Mouse (Mus musculus) heart, postnatal 14 days (tissue): Measurements from ENCODE around the gene Akr7a5. TPM values are rescaled to one million over a fixed set of nuclear protein-coding genes. Genes with fewer than 3 reads are reported as not detected.

Experiments used
- DNase-seq, 2 experiments: peaks; one replicate each; pipeline ENCODE4 v3.0.0; 2021 to 2022
- intact Hi-C: fragments of 180-260 bp; cut with DNase I; formaldehyde crosslinking; loops from one replicate; pipeline ENCODE4 v1.15.1; 2025
- total RNA-seq, 2 experiments: library from RNA; stranded (reverse); gene quantifications; 2 replicates each; pipeline ENCODE4 v1.2.3; 2021

The Akr7a5 gene
- total RNA-seq, 2 experiments from 2014 or later, result 35.6 to 39.4 TPM

DNA sequence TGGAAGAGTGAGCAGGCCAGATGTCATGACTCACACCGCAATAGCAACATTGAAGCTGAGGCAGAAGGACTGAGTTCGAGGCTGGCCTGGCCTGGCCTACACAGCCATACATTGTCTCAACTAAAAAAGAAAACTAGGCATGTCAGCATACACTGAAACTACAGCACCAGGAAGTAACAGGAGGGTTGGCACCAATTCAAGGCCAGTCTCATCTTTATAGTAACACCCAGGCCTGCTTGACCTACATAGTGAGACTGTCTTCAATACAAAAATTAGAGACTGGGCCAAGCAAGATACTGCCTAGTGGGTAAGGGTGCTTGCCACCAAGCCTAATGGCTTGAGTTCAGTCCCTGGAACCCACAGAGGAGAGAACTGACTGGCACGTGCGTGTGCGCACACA is 18.5 kb upstream of the Akr7a5 start:
- DNase-seq, result no peak

DNA sequence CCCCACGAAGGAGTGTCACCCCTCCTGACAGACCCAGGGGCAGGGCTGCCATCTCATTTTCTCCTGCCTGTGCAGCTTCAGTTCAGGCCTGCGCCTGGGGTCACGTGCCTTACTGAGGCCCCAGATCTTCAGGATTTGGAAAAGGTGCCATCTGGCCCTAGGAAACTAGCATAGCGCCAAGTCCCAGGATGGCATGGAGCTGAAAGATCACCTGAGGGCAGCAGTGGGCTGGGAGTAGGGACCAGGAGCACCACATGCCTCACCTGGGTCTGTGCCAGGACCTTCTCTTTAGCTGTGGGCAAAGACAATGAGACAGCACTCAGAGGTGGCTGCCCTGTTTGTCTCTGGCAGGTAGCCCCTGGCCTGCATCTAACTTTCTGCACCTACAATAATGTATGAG is 13.0 kb upstream of the Akr7a5 start:
- DNase-seq, result peak; percentile 62 to 79
- intact Hi-C loops, result no loop called here

More for the DNA sequence above, 18.5 kb upstream of the Akr7a5 start:
- intact Hi-C loops, result no loop called here

DNA sequence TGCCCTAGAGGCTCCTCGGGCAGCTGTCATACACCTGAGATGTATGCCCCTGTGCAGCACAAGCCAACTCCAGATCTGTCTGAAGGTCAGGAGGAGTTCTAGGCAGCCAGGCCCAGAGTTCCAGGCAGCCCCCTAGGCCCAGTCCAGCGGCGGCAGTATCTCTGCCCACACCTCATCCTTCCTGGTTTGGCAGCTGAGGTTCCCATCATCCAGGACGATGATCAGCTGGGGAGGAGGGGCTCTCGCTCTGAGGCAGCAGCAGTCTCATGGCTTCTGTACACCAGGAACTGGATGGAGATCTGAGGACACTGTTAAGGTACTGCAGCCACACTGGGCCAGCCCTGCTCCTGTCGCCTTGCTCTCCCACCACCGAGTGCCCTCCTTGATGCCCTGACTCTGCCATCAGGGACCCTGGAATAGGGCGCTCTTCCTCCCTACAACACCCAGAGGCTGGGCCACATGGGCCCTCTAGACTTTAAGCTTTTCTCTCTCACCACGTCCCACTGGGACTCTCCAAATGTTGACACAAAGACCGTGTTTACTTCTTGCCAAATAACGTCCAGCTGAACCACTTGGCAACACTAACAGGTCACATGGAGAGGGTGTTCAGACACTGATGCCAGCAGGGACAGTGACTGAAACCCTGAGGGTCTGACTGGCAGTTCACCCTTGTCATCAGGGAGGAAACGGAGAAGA is 11.7 kb upstream of the Akr7a5 start:
- intact Hi-C loops, result no loop called here
- DNase-seq, result no peak

DNA sequence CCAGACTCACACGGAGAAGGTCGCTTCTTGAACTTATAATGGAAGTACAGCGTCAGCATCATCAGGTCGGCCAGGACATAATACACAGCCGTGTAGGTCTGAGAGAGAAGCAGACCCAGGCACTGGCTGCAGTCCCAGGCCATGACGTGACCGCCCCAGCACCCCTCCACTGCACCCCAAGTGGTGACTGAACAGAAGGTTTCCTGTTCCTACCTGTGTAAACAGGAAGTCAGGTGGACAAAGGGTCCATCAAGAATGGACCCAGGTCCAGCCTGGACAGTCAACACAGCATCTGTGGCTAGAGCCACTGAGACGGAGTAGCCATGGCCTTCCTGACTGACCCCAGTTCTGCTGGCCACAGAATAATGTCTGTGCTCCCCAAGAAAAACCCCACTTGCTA is 8.8 kb upstream of the Akr7a5 start:
- intact Hi-C loops, result no loop called here
- no peak for DNase-seq

DNA sequence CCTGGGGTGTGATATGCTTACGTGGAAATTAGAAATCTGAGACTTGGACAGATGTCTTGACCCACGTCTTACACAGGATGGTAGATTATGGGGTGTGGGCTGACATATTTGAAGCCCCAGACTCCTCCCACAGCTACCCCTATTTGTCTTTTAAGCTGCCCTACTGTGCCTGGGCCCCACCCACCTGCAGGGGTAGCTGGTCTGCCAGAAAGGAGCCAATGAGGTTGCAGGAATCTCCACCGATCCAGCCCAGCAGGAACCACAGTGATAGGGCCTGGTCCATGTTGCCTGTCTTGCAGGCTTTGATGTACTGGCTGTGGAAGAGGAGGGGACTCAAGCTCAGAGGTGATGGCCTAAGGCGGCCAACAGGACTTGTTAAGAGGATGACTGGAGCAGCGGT is 8.3 kb upstream of the Akr7a5 start:
- DNase-seq, result no peak
- intact Hi-C loops, result no loop called here

DNA sequence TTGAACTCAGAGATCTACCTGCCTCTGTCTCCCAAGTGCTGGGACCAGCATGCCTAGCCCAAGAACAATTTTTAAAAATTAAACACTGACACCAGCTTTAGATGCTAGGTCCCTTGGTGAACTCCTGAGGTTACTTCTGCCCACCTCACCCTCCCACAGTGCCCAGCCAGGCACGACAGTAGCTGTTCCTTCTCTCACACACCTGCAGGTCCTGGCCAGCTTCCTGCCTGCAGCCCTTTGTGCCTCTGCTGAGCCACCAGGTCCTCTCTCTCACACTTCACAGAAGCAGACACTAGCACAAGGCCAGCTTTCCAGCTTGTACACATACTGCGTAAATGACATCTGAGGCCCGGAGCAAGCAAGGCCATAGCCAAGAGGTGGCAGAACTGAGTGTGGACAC is 5.0 kb upstream of the Akr7a5 start:
- intact Hi-C loops, result no loop called here
- no peak for DNase-seq

DNA sequence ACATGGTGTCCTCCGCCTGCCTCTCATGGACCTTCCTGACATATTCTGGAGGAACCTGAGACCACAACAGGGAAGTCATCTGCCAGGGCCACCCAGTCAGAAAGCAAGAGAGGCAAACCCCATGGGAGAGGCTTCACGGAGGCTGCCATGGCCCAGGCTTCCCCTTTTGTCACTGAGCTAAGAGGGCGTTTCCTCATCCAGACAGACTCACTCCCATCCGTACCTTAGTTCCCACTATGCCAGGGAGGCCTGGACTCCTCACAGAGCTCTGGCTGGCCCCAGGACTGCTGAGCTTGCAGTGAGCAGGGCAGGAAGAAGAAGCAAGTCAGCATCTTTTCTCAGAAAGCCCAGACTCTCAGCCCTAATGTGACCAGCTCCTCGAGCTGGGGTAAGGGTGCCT is 2.6 kb upstream of the Akr7a5 start:
- intact Hi-C loops, result no loop called here
- no peak for DNase-seq

DNA sequence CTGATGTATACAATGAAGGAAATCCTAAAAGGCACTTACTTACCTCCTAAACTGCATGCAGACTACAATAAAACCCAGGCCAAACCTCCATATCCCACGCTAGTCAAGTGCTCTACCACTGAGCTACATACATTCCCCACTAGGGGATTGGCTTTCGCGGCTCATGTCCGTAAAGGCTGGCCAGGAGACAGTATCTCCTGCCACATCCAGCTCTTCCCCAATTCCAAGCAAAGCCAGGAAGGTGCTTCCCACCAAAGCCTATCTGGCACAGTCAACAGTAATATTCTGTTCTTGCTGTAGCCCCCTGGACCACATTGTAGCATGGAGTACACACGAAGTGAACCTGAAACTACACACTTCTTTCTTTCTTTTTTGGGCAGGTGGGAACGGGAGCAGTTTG is 893 bp upstream of the Akr7a5 start:
- intact Hi-C loops, result no loop called here
- DNase-seq, result no peak

DNA sequence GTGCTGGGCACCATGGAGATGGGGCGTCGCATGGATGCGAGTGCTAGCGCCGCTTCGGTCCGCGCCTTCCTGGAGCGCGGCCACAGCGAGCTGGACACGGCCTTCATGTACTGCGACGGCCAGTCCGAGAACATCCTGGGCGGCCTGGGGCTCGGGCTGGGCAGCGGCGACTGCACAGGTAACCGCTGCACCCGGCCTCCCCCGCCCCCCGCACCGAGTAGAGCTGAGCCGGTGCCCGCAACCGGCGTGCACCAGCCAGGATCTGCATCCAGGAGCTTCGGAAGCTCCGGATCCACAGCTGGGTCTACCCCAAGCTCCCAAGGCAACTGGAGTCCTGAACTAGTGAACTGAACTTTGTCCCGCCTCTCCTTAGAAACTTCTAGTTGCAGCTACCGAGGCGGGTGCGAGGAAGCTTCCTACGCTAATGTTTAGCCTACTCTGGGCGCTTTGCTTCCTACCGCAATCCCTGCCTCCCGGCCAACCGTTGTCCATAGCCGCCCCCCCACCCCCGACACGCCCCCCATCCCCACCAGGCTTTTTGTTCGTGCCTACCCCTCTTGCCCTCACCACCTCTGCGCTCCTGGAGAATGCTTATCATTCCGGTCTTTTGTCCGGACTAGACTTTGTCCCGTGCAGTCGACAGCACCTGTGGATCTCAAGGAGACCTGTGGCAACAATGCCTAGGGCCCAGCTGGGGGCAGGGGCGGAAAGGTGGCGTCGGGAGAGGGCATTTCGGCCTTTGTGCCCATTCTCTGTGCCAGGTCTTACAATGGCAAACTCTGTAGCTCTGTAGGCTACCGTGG is 556 bp downstream of the Akr7a5 start:
- no peak for DNase-seq
- intact Hi-C loops, result no loop called here

DNA sequence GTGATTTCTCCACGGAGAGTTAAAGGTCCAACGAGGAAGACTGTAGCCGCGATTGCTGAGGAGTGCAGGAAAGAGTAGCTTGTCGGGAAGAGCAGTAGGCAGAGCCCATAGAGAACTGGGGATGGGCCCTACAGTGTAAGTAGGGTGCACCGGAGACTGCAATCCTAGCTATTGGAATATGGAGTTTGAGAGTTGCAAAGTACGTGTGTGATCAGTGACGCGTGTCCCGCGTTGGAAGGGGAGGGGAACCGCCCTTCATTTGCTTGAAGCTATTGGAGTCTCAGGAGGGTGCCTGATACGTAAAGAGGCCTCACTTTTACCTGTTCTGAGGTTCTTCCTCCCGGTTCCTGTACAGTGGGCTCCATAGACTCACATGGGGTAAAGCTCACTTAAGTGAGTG is 1.2 kb downstream of the Akr7a5 start:
- no peak for DNase-seq
- intact Hi-C loops, result no loop called here

DNA sequence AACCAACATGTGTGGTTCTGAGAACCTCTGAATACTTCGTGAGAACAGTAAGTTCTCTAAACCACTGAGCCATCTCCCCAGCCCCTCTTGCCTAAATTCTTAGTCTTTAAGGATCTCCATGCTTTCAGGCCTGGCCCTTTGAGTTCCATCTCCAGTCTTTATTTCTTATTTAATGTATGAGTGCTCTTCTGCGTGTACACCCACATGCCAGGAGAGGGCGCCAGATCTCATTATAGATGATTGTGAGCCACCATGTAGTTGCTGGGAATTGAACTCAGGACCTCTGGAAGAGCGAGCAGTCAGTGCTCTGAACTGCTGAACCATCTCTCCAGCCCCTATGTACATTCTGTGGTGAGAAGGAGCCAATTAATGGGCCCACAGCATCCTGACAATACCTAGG is 2.1 kb downstream of the Akr7a5 start:
- intact Hi-C loops, result no loop called here
- DNase-seq, result peak in 1 of 2 experiments; percentile 45

DNA sequence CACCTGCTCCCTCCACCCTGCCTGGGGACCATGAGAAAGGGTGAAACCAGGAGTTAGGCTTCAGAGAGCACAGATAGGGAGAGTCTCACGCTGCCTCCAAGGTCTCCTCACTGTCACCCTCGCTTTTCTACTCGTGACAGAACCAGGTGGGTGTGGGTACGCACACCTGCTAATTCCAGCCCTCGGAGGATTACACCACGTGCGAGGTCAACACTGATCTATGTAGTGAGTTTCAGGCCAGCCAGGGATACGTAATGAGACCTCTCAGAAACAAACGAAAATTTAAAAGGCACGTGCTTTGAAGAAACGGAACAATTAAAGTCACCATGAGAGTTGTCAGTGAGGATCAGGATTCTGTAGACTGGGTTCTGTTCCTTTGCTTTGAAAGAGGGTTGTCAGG is 7.9 kb downstream of the Akr7a5 start:
- no peak for DNase-seq
- intact Hi-C loops, result no loop called here

DNA sequence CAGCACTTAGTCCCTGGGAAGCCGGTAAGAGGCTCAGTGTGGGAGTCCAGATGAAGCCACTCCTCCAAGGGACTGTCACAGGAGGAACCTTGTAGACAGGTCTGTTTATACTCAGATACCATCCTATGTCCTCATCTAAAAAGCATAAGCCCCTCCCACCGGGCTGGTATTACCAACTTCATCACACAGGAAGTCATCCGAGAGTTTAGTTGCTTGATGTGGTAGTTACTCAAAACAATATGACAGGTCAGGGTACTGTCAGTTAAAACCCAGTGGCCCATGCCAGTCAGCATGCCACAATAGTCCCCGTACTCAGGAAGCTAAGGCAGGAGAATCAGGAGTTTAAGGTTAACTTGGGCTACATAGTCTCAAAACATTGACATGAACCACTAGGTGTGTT is 9.2 kb downstream of the Akr7a5 start:
- DNase-seq, result no peak
- intact Hi-C loops, result no loop called here

DNA sequence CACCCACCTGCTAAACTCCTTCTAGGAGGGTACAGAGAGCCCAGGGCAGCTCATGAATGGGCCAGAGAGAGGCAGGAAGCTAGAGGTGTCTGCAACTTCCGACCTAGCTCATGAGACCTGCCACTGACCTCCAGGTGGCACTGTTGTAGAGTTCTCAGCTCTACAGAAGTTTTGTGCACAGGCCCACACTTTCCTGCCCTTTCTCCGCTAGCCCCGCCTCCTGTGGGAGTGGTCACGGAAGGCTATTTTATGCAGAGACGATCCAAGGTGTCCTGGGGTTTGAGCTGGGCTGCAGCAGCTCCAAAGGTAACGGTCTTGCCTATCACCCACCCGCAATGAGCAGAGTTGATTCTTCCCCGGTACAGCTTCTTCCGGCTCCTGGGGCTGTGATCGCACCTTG is 20.1 kb downstream of the Akr7a5 start:
- intact Hi-C loops, result no loop called here
- DNase-seq, result peak; percentile 62 to 79

DNA sequence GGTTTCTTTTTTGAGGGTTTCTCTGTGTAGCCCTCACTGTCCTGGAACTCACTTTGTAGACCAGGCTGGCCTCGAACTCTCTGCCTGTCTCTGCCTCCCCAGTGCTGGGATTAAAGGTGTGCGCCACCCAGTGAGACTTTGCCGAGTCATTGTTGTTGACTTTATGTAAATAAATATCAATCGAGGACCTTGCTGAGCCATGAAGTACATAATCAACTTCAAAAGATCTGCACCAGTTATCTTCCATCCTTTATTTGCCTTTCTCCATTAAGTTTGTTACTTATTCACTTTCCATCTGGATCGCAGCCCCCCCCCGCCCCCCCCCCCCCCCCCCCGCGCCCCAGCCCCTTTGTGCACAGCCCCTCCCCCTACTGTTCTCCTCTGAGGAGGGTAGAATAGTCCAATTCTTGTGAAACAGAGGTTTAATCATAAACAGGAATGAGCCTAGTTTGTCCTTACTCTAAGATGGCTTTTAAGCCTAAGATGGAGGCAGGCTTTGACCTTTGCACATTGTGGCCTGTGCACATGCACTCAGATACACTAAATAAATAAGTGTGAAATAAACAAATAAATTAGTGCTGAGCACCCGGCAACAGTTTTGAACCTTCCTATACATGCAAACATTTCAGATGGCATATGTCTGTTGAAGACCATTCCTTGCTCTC is 24.2 kb downstream of the Akr7a5 start:
- intact Hi-C loops, result loop anchor here (2.0 to 5.0 kb wide), 2 partner anchors 47 to 250 kb away; no protein-coding TSS in a partner anchor
- no peak for DNase-seq

DNA sequence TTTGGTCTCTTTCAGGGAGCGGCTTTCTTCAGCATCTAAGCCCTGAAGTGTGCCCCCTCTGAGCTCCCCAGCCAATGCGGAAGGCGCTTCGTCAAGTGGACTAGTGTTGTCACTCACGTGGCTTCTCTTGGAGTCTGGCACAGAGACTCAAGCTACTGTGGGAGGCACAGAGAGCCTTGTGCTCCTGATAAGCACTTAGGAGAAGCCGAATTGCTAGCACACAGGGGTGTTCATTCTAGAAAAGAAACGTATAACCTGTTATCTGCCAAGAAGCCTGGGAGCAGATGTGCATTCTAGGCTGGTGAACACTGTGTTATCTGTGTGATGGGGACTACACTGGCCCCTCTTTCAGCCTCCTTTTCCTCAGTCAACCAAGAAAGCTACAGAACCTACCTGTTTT is 25.0 kb downstream of the Akr7a5 start:
- no peak for DNase-seq
- intact Hi-C loops, result loop anchor here (2.0 to 5.0 kb wide), 2 partner anchors 48 to 251 kb away; no protein-coding TSS in a partner anchor

DNA sequence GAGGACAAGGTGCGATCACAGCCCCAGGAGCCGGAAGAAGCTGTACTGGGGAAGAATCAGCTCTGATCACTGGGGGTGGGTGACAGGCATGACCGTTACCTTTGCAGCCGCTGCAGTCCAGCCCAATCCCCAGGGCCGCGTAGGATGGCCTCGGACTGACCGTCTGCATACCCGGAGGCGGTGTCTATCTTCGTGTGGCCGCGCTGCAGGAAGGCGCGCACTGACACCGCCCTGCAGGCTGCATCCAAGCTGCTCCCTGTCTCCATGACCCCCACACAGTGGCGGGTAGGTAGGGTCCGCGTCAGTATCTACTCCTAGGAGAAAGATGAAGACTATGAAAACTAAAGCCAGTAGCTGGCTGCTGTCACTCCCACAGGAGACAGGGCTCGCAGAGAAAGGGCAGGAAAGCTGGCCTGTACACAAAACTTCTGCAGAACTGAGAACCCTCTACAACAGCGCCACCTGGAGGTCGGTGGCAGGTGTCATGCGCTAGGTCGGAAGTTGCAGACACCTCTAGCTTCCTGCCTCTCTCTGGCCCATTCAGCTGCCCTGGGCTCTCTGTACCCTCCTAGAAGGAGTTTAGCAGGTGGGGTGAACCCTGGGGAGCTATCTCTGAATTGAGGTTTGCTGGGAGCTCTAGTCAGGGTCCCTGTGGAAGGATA is 26.4 kb downstream of the Akr7a5 start:
- intact Hi-C loops, result loop anchor here (5.0 kb wide), 1 partner anchor 50 kb away; no protein-coding TSS in a partner anchor
- DNase-seq, result peak; percentile 84 to 88

DNA sequence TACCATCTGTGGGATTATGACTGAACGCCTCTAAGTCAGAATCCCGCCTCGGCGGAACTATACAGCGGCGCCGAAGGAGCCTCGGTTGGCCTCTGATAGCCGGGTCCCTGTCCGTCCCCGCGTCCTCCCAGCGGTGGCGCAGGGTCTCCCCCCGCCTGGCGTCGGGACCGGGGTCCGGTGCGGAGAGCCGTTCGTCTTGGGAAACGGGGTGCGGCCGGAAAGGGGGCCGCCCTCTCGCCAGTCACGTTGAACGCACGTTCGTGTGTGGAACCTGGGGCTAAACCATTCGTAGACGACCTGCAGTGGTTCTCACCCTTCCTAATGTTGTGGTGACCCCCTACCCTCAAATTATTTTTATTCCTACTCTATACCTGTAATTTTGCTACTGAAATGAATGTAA is 27.6 kb downstream of the Akr7a5 start:
- no peak for DNase-seq
- intact Hi-C loops, result loop anchor here (5.0 kb wide), 1 partner anchor 51 kb away; no protein-coding TSS in a partner anchor

DNA sequence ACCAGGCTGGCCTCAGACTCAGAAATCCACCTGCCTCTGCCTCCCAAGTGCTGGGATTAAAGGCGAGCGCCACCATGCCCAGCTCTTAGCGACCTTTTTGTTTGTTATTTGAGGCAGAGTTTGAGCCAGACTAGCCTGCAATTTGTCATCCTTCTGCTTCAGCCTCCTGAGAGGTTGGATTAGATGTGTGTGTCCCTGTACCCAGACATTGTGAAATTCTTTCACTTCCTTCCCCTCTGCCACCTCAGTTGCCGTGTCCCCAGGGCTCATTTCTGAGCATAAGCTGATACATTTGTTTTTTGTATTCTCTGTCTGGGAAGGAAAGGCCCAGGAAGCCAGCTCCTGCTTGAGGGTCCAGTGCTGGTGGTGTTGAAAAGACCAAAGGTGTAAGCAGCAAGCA is 30.3 kb downstream of the Akr7a5 start:
- no peak for DNase-seq
- intact Hi-C loops, result no loop called here

DNA sequence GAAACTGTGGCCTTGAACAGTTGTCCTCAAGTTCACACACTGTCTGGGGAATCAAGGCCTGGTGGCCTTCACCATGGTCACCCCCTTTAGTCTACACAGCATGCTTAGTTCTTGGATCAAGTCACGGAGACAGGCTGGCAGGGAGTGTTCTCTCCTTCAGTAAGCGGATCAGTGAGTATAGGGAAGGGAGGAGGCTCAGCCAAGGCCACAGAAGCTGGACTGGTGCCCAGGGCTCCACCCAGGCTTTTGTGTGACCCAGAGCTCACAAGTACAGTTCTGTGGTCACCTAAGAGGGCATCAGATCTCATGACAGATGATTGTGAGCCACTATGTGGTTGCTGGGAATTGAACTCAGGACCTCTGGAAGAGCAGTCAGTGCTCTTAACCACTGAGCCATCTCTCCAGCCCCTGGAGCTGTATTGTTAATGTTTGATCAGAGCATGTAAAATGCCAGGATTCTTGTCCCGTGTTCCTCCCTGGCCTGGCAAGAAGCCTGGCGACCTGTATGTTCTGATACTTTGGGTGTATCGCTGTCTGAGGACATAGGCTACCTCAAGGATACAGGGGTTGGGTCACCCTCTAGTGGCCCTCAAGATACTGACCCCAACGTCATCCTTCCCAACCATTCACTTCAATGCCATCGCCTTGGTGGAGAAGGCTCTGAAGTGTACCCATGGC is 31.2 kb downstream of the Akr7a5 start:
- DNase-seq, result no peak

More for the DNA sequence above, 31.2 kb downstream of the Akr7a5 start:
- intact Hi-C loops, result no loop called here
